Mouse (Mus musculus) forebrain, embryonic 14.5 days (tissue): ENCODE measurements around the gene 1700067K01Rik. TPM values are rescaled to one million over a fixed set of nuclear protein-coding genes. Genes with fewer than 3 reads are reported as not detected.

Source experiments
- ATAC-seq: fragments of 200-750 bp; cut with Nextera tagmentation; 2 replicates; pipeline ENCODE4 v1.8.0; 2017; ENCODE audit warnings: mild to moderate bottlenecking, moderate library complexity
- DNase-seq: peaks from one replicate; pipeline ENCODE4 v3.0.0-alpha.2; 2015; ENCODE audit warnings: low spot score
- H3K27ac ChIP-seq: fragments of 300-500 bp; sonication (generic); 2 replicates; pipeline ENCODE4 v1.5.1; 2014; ENCODE audit warnings: low read depth, mild to moderate bottlenecking, control low read depth, low read length, moderate library complexity
- H3K27me3 ChIP-seq: fragments of 300-500 bp; sonication (generic); replicated peaks from 2 replicates; pipeline ENCODE4 v1.6.1; 2014; ENCODE audit warnings: low read length, control low read depth, mixed read lengths; ENCODE audit not compliant: control insufficient read depth, insufficient read depth
- H3K36me3 ChIP-seq: fragments of 300-500 bp; sonication (generic); 2 replicates; pipeline ENCODE4 v1.6.1; 2014; ENCODE audit warnings: low read length, control low read depth; ENCODE audit not compliant: control insufficient read depth, insufficient read depth
- H3K4me1 ChIP-seq: fragments of 300-500 bp; sonication (generic); 2 replicates; pipeline ENCODE4 v1.6.1; 2014; ENCODE audit warnings: antibody characterized with exemption, low read length, control low read depth; ENCODE audit not compliant: control insufficient read depth, insufficient read depth
- H3K4me2 ChIP-seq: fragments of 300-500 bp; sonication (generic); 2 replicates; pipeline ENCODE4 v1.6.1; 2014; ENCODE audit warnings: mild to moderate bottlenecking, control low read depth, low read length
- H3K4me3 ChIP-seq: fragments of 300-500 bp; sonication (generic); 2 replicates; pipeline ENCODE4 v1.5.1; 2014; ENCODE audit warnings: low read depth, low read length, control low read depth
- H3K9ac ChIP-seq: fragments of 300-500 bp; sonication (generic); 2 replicates; pipeline ENCODE4 v1.6.1; 2014; ENCODE audit warnings: mild to moderate bottlenecking, low read length, control low read depth, moderate library complexity
- H3K9me3 ChIP-seq: fragments of 300-500 bp; sonication (generic); replicated peaks from 2 replicates; pipeline ENCODE4 v1.6.1; 2016; ENCODE audit warnings: low read length, control low read depth, mixed read lengths; ENCODE audit not compliant: control insufficient read depth
- WGBS: fragments of 180-500 bp; shearing (Covaris S2); extraction: QIAGEN DNeasy Blood & Tissue Kit; methylation state at CpG from one replicate; pipeline ENCODE4 v1.1.7; 2014; 5-methylcytosine and 5-hydroxymethylcytosine counted together
- microRNA counts: library from miRNA; unstranded; fragments of <30 nt; microRNA quantifications from one replicate; lab custom pipeline; 2016
- microRNA-seq: library from miRNA; unstranded; fragments of <30 nt; microRNA quantifications from one replicate; pipeline ENCODE4, GENCODE M21; 2016
- polyA plus RNA-seq: library from polyadenylated mRNA; unstranded; fragments of >200 nt; fragmentation: Nextera tagmentation; extraction: Ambion mirVana; gene quantifications from 2 replicates; pipeline ENCODE4 v1.2.1, GENCODE M21; 2014

The 1700067K01Rik gene
- polyA plus RNA-seq, 1 experiment from 2014 or later = 0.77 TPM

DNA sequence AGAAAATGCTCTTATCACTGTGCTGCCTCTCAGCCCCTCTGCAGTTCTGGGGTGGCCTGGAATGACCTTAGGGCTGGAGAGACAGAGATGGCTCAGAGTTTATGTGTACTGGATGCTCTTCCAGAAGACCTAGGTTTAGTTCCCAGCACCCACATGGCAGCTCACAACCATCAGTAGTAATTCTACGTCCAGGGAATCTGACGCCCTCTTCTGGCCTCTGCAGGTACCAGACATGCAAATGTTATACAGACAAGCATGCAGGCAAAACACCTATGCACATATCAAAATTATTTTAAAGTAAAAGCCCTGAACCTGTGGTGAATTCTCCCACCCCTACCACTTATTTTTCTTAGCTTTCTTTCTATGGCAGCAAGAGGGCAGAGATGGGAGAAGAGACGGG is 45.2 kb downstream of the 1700067K01Rik start:
- 90% methylated on average over 3 of the region's 3 CpGs for WGBS
- DNase-seq (no peak), ATAC-seq (no peak)
- H3K9ac ChIP-seq = no peak overlapping the region
- no peak overlapping the region for H3K4me3 ChIP-seq
- no peaks in the 10 kb centered on the region for H3K9me3 ChIP-seq
- H3K4me1 ChIP-seq = peaks cover 5% of the 10 kb centered on the region; the same call in 1 of the 2 replicates
- no peaks in the 10 kb centered on the region for H3K36me3 ChIP-seq
- H3K27me3 ChIP-seq = peaks cover 38% of the 10 kb centered on the region
- no peak overlapping the region for H3K4me2 ChIP-seq
- no peak overlapping the region for H3K27ac ChIP-seq

DNA sequence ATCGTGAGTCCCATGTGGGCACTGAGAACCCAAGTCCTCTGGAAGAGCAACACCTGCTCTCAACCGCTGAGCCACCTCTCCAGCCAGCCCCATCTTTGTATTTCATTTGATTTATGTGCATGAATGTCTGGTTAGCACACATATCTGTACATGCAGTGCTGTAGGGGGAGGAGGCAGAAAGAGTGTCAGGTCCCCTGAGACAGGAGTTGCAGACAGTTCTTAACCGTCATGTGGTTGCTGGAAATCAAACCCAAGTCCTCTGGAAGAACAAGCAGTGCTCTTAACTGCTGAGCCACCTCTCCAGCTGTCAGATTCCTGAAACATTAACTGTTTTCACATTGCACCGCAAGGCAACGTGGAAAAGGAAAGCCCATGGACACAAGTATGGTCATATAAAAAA is 46.9 kb downstream of the 1700067K01Rik start:
- H3K27me3 ChIP-seq = peaks cover 22% of the 10 kb centered on the region
- no peaks in the 10 kb centered on the region for H3K4me1 ChIP-seq
- no peaks in the 10 kb centered on the region for H3K36me3 ChIP-seq
- 82% methylated on average over 5 of the region's 5 CpGs for WGBS
- H3K27ac ChIP-seq = no peak overlapping the region
- no peak overlapping the region for H3K4me2 ChIP-seq
- no peak overlapping the region for H3K9ac ChIP-seq
- H3K4me3 ChIP-seq = no peak overlapping the region
- ATAC-seq (no peak), DNase-seq (no peak)
- no peaks in the 10 kb centered on the region for H3K9me3 ChIP-seq

DNA sequence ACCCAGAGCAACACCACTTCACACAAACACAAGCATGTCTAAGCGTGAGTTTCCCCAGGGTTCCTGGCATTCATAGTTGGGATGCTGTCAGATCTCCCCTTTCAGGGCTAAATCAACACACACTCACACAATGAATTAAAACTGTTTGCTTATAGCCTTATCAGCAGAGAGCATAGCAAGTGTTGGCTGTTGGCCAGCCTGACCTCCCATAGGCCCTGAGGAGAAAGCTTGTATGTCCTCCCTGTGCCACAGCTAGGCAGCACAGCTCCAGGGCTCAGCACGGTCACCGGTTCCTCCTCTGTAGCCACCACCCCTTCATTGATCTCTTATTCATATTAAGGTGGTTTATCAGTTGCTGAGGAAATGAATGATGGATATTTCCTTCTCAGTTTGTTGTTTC is 51.4 kb downstream of the 1700067K01Rik start:
- no peak for DNase-seq
- H3K36me3 ChIP-seq = no peaks in the 10 kb centered on the region
- WGBS = 83% methylated on average over 3 of the region's 3 CpGs

DNA sequence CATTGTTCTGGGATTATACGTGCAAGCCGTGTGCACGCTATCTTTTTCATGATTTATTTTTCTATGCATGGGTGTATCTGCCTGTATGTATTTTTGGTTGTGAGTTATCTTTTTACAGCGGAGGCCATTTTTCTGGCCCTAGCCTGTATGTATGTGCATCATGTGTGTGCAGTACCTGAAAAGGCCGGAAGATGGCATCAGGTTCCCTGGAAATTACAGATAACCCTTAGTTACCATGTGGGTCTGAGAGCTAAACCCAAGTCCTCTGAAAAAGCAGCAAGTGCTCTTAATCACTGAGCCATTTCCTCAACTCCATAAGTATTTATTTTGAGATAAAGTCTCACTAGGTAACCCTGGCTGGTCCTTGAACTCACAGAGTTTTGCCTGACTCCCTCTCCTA is 51.9 kb downstream of the 1700067K01Rik start:
- H3K9ac ChIP-seq = no peak overlapping the region
- WGBS = 94% methylated on average over 5 of the region's 5 CpGs
- ATAC-seq (no peak), DNase-seq (no peak)
- H3K27ac ChIP-seq = no peak overlapping the region
- H3K4me3 ChIP-seq = no peak overlapping the region
- H3K27me3 ChIP-seq = no peaks in the 10 kb centered on the region
- no peaks in the 10 kb centered on the region for H3K36me3 ChIP-seq
- H3K9me3 ChIP-seq = no peaks in the 10 kb centered on the region
- no peak overlapping the region for H3K4me2 ChIP-seq
- H3K4me1 ChIP-seq = no peaks in the 10 kb centered on the region

More for the DNA sequence above, 51.4 kb downstream of the 1700067K01Rik start:
- Histone ChIP-seq H3K9ac (no peak overlapping the region), H3K4me3 (no peak overlapping the region), H3K4me2 (no peak overlapping the region), H3K27ac (no peak overlapping the region), H3K9me3 (no peaks in the 10 kb centered on the region), H3K27me3 (no peaks in the 10 kb centered on the region), H3K4me1 (no peaks in the 10 kb centered on the region)
- no peak for ATAC-seq

MicroRNAs within 50 kb of the gene (microRNA counts, 519-probe panel; counts per million panel counts)
- not detected for microRNA mmu-miR-1199 (lab: Ali Mortazavi, UCI)

Small RNAs within 50 kb of the gene (microRNA-seq; reads per million reads assigned to microRNA genes)
- gene Mir1199 (not detected), gene Mir8111 (2.0 reads per million, percentile 10 among the genes with 10 or more reads in this experiment)

Other genes starting within 250 kb of the 1700067K01Rik start
- 44.4 and 50.9 TPM in 2 replicates for gene Adgrl1, start 101.4 kb upstream of the 1700067K01Rik start, polyA plus RNA-seq
- gene Gm10644, start 46.3 kb upstream of the 1700067K01Rik start, polyA plus RNA-seq = 0.61 and 0.93 TPM in 2 replicates
- gene Asf1b, start 46.0 kb upstream of the 1700067K01Rik start, polyA plus RNA-seq = 23.8 and 31.6 TPM in 2 replicates
- gene Prkaca, start 28.5 kb upstream of the 1700067K01Rik start, polyA plus RNA-seq = 117 and 132 TPM in 2 replicates
- gene Samd1, start 3.8 kb upstream of the 1700067K01Rik start, polyA plus RNA-seq = 12.9 and 14.4 TPM in 2 replicates
- gene 2210011C24Rik, start 10.7 kb downstream of the 1700067K01Rik start, polyA plus RNA-seq = not detected in 2 replicates
- 0.33 and 0.53 TPM in 2 replicates for gene Palm3, start 20.0 kb downstream of the 1700067K01Rik start, polyA plus RNA-seq
- gene Il27ra, start 41.1 kb downstream of the 1700067K01Rik start, polyA plus RNA-seq = 0.19 and 0.70 TPM in 2 replicates
- gene Rln3, start 43.5 kb downstream of the 1700067K01Rik start, polyA plus RNA-seq = not detected in 2 replicates
- gene Gm10643, start 63.6 kb downstream of the 1700067K01Rik start, polyA plus RNA-seq = 1.3 and 1.5 TPM in 2 replicates
- 6.8 and 8.7 TPM in 2 replicates for gene Rfx1, start 65.3 kb downstream of the 1700067K01Rik start, polyA plus RNA-seq
- 15.8 and 17.8 TPM in 2 replicates for gene Dcaf15, start 103.3 kb downstream of the 1700067K01Rik start, polyA plus RNA-seq
- gene Podnl1, start 124.5 kb downstream of the 1700067K01Rik start, polyA plus RNA-seq = 0.22 and 0.23 TPM in 2 replicates
- 14.7 and 21.7 TPM in 2 replicates for gene Cc2d1a, start 146.4 kb downstream of the 1700067K01Rik start, polyA plus RNA-seq
- 1.7 and 2.3 TPM in 2 replicates for gene 4930432K21Rik, start 146.5 kb downstream of the 1700067K01Rik start, polyA plus RNA-seq
- gene Nanos3, start 183.7 kb downstream of the 1700067K01Rik start, polyA plus RNA-seq = 4.5 and 8.3 TPM in 2 replicates
- 22.6 and 26.9 TPM in 2 replicates for gene Zswim4, start 235.6 kb downstream of the 1700067K01Rik start, polyA plus RNA-seq
- 266 and 329 TPM in 2 replicates for gene D8Ertd738e, start 248.2 kb downstream of the 1700067K01Rik start, polyA plus RNA-seq